Mouse (Mus musculus): ENCODE data around the gene Nufip2.

Nufip2 gene

GRCm38 (mm10) chr11:77770346-77770745 is 84.4 kb downstream of the Nufip2 start:
- DNase-seq (ENCODE audit: low read depth, low spot score): no peak

- DNase-seq (ENCODE audit: low read depth, low spot score): no peak
Measured at GRCm38 (mm10) chr11:77771879-77772713, 86.1 kb downstream of the Nufip2 start.

GRCm38 (mm10) chr11:77775701-77776400 is 89.9 kb downstream of the Nufip2 start:
- peak; percentile 59 for DNase-seq (ENCODE audit: low read depth, low spot score)

DNA sequence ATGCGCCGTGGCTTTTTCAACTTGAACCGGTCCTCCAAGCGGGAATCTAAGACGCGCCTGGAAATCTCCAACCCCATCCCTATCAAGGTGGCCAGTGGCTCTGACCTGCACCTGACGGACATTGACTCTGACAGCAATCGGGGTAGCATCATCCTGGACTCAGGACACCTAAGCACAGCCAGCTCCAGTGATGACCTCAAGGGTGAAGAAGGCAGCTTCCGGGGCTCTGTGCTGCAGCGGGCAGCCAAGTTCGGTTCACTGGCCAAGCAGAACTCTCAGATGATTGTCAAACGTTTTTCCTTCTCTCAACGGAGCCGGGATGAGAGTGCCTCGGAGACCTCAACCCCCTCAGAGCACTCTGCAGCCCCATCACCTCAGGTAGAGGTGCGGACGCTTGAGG is 91.5 kb downstream of the Nufip2 start:
- DNase-seq (ENCODE audit: low read depth, low spot score): no peak

- no peak for DNase-seq (ENCODE audit: low read depth, low spot score)
Measured at GRCm38 (mm10) chr11:77777937-77778336, 92.0 kb downstream of the Nufip2 start.

DNA sequence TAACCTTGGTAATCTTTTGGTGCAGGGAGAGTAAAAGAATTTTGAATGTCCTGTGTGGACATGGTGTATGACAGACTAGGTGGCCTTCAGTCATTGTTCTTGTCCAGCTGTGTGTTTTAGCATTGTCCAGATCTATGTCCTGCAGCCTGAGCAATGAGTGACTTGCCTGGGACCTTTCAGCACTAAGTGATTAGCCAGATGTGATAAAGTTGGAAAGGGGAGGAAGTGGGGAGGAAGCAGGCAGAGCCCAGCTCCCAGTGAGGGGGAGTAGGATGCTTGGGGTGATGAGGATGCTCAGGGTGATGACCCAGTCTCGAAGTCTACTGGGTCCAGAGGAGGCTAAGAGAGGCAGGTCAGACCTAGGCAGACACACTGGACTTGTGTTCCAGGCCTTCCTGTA is 93.3 kb downstream of the Nufip2 start:
- no peak for DNase-seq (ENCODE audit: low read depth, low spot score)

DNA sequence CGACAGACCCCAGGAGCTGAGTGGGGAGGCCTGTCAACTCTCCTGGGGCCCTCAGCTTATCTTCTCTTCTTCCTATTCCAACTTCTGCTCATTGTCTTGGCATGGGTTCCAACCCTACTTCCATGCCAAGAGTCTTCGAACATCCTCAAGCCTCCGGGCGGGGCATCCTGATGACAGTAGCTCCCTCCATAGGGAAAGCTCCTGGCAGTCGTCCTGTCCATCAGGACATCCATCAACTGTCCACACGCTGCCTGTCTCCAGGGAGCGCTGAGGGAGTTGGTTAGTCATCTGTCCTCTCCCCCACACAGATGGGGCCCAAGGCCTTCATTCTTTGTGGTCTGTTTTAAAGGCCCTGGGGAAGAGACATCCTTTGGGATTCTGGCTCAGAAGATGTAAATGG is 95.1 kb downstream of the Nufip2 start:
- no peak for DNase-seq (ENCODE audit: low read depth, low spot score)

GRCm38 (mm10) chr11:77782104-77782815 is 96.3 kb downstream of the Nufip2 start:
- no peak for DNase-seq (ENCODE audit: low read depth, low spot score)

GRCm38 (mm10) chr11:77783211-77783746 is 97.3 kb downstream of the Nufip2 start:
- DNase-seq (ENCODE audit: low read depth, low spot score): no peak

DNA sequence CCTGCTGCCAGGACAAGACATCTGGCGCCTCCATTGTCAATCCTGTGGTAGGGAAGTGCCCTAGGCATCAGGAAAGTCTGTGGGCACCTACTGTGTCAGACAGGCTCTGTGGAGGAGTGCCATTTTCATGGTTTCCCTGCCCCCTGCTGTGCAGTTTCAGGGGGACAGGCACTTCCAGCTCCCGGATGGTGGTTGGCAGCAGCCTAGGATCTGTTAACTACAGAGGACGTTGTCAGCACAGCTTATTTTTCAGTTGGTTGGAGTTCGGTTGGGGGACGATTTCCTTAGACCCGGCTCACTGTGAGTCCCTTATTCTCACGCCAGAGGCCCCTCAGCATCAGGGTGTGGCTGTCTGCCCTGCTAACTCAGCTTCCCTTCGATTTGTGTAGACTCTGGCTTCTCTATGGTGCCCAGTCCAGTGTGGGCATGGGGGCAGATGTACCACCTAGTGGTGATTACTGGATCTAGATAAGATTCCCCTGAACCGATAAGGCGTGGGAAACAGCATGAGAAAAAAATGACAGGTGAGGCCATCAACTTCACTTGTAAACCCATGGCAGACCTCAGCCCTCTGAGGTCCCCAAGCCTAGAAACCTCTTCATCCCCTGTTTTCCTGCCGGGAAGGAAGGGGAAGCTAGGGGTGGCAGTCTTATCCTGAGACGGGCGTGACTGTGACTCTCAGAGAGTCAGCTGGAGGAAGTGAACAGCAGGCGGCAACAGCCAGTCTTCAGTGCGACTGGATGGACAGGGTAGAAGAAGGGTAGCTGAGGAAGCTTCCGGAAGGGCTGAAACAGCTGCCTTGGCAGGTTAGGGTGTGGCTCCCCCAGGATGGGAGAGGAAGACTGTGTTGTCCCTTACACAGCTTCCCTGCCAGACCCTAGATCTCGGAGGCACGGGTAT is 98.0 kb downstream of the Nufip2 start:
- peak; percentile 48 for DNase-seq (ENCODE audit: low read depth, low spot score)

- DNase-seq (ENCODE audit: low read depth, low spot score): no peak
Measured at GRCm38 (mm10) chr11:77784894-77785293, 98.9 kb downstream of the Nufip2 start.

- DNase-seq (ENCODE audit: low read depth, low spot score): peak; percentile 80
Measured at GRCm38 (mm10) chr11:77785396-77785767, 99.4 kb downstream of the Nufip2 start.

GRCm38 (mm10) chr11:77785768-77786561 is 100.0 kb downstream of the Nufip2 start:
- DNase-seq (ENCODE audit: low read depth, low spot score): peak; percentile 89

DNA sequence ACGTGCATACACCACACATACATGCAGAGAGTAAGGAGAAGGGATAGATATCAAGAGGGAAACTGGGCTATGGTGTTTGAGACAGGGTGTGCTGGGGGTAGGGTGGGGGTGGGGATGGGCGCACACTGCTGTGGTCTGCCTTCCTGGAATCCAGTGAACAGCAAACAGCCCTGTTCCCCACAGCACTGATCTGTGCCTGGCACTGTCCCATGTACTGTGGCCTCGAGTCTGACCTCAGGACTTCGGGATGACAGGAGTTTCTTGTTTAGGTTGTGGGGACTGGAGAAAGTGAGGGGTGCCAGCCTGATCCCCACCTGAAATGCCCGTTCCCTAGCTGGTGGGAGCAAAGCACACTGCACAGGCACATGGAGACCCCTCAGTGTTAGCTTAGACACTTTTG is 101.8 kb downstream of the Nufip2 start, which contains the start of gene Gm10277:
Gene Gm10277 (minus strand): TSS at position 41 of the 400 bp plus-strand sequence.
- no peak for DNase-seq (ENCODE audit: low read depth, low spot score)

DNA sequence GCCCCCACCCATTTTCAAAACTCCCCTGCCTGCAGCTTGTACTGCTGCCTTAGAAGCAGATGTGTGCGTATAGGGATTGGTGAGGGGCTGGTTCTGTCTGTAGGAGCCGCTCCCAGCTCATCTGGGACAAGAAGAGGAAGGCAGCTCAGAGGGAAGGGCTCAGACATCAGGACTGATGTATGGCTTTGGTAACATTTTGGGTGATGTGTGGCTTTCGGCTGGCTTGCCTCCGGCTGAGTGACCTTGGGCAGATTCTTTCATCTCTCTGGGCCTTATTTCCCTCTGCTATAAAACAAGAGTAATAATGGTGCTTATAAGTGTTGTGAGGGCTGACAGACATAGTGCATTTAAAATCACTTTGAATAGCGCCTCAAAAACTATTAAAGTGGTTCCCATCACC is 103.6 kb downstream of the Nufip2 start:
- DNase-seq (ENCODE audit: low read depth, low spot score): no peak

DNA sequence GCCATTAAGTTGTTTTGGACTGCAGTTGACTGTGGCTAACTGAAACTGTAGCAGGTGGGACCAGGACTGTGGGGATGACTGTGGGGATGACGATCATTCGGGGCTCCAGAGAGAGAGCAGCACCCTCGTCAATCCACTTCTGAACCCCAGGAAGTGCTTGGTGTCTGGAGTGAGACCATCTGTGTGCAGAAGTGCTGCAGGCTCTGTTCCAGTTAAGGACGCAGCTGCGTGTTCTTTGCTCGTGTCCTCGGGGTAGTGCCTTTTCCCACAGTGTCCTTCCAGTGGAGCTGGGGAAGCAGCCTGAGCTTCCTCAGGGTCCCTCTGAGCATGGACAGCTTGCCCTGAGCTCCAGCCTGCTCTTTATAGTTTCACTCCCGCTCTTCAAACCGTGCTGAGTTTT is 104.3 kb downstream of the Nufip2 start:
- DNase-seq (ENCODE audit: low read depth, low spot score): no peak

DNA sequence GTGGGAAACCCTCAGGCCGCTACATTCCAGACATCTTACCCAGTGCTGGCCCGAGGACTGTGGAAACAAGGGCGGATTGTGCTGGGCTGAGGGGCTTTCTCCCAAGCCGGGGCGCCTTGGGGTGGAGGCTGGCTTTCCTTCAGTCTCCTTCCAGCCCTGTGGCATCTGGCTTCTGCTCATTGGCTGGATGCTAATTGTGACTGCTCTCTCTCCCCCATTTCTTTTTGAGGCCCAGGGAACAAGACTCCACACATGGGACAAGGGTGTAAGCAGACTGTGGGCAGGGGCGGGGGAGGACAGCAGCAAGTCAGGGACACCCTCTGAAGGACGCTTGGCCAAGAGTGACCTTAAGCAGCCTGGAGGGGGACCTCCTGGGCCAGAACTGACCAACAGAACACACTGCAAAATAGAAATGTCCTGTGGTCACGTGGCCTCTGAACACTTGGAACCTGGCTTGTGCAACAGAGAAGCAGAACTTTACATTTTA is 105.3 kb downstream of the Nufip2 start:
- DNase-seq (ENCODE audit: low read depth, low spot score): no peak
